Mouse (Mus musculus) frontal cortex, postnatal 25 days (tissue): ENCODE data around the gene 1810030O07Rik.
"Not testable (repeated sequence)": the region's sequence is repeated elsewhere in the genome, so short reads cannot be mapped to it uniquely, and the experiment has no call there.

Source experiments
- DNase-seq, 2 experiments: peaks; one replicate each; pipeline ENCODE4 v3.0.0; 2022; ENCODE audit warnings: low spot score in 2 of 2

The 1810030O07Rik gene

GRCm38 (mm10) chrX:12673054-12673775 lies at the start of gene 1810030O07Rik:
1810030O07Rik (minus strand) TSS chrX:12673668.
- peak; percentile 67 to 80 for DNase-seq

GRCm38 (mm10) chrX:12716036-12716435 lies 42.6 kb upstream of the 1810030O07Rik start:
- no peak for DNase-seq

GRCm38 (mm10) chrX:12713796-12714195 lies 40.3 kb upstream of the 1810030O07Rik start:
- DNase-seq: no peak

- DNase-seq: no peak
Measured at GRCm38 (mm10) chrX:12686910-12687309, 13.4 kb upstream of the 1810030O07Rik start.

GRCm38 (mm10) chrX:12686071-12686470 lies 12.6 kb upstream of the 1810030O07Rik start:
- no peak for DNase-seq

- peak; percentile 8 to 44 for DNase-seq
Measured at GRCm38 (mm10) chrX:12677396-12677795, 3.9 kb upstream of the 1810030O07Rik start.

- no peak for DNase-seq
Measured at GRCm38 (mm10) chrX:12653879-12654278, 19.6 kb downstream of the 1810030O07Rik start.

GRCm38 (mm10) chrX:12651906-12652305 lies 21.6 kb downstream of the 1810030O07Rik start:
- DNase-seq: no peak

- no peak for DNase-seq
Measured at GRCm38 (mm10) chrX:12645531-12646304, 27.8 kb downstream of the 1810030O07Rik start.

GRCm38 (mm10) chrX:12644976-12645375 lies 28.5 kb downstream of the 1810030O07Rik start:
- DNase-seq: no peak

- DNase-seq: no peak
Measured at GRCm38 (mm10) chrX:12625131-12625530, 48.3 kb downstream of the 1810030O07Rik start.

- not testable (repeated sequence) for DNase-seq
Measured at GRCm38 (mm10) chrX:12612360-12612759, 61.1 kb downstream of the 1810030O07Rik start.

- no peak for DNase-seq
Measured at GRCm38 (mm10) chrX:12611211-12611610, 62.3 kb downstream of the 1810030O07Rik start.

- DNase-seq: not testable (repeated sequence)
Measured at GRCm38 (mm10) chrX:12610541-12610940, 62.9 kb downstream of the 1810030O07Rik start.
